Mouse (Mus musculus) neural tube, embryonic 13.5 days (tissue): ENCODE data around the gene Cic. TPM values are rescaled to one million over a fixed set of nuclear protein-coding genes. Genes with fewer than 3 reads are reported as not detected.
A peak's percentile ranks its signal among the peaks of the same experiment; 100 is the strongest.

Source experiments
- ATAC-seq: fragments of 200-750 bp; cut with Nextera tagmentation; 2 replicates; pipeline ENCODE4 v1.8.0; 2017; ENCODE audit warnings: low read depth, mild to moderate bottlenecking, moderate TSS enrichment, moderate library complexity
- H3K27ac ChIP-seq: fragments of 300-500 bp; sonication (generic); replicated peaks from 2 replicates; pipeline ENCODE4 v1.5.1; 2015; ENCODE audit warnings: moderate library complexity, mild to moderate bottlenecking, inconsistent platforms
- H3K27me3 ChIP-seq: fragments of 300-500 bp; sonication (generic); 2 replicates; pipeline ENCODE4 v1.6.1; 2015; ENCODE audit warnings: mild to moderate bottlenecking, inconsistent platforms
- H3K36me3 ChIP-seq: fragments of 300-500 bp; sonication (generic); 2 replicates; pipeline ENCODE4 v1.6.1; 2015; ENCODE audit warnings: mild to moderate bottlenecking, inconsistent platforms
- H3K4me1 ChIP-seq: fragments of 300-500 bp; sonication (generic); replicated peaks from 2 replicates; pipeline ENCODE4 v1.6.1; 2015; ENCODE audit warnings: inconsistent platforms
- H3K4me2 ChIP-seq: fragments of 300-500 bp; sonication (generic); 2 replicates; pipeline ENCODE4 v1.6.1; 2015; ENCODE audit warnings: inconsistent platforms, mild to moderate bottlenecking, moderate library complexity
- H3K4me3 ChIP-seq: fragments of 300-500 bp; sonication (generic); 2 replicates; pipeline ENCODE4 v1.5.1; 2015; ENCODE audit warnings: mild to moderate bottlenecking, inconsistent platforms
- H3K9ac ChIP-seq: fragments of 300-500 bp; sonication (generic); 2 replicates; pipeline ENCODE4 v1.6.1; 2015; ENCODE audit warnings: moderate library complexity, mild to moderate bottlenecking, inconsistent platforms
- H3K9me3 ChIP-seq: fragments of 300-500 bp; sonication (generic); 2 replicates; pipeline ENCODE4 v1.6.1; 2016; ENCODE audit warnings: inconsistent platforms
- WGBS: fragments of 180-500 bp; shearing (Covaris S2); methylation state at CpG from one replicate; pipeline ENCODE4 v1.1.7; 2015; 5-methylcytosine and 5-hydroxymethylcytosine counted together
- polyA plus RNA-seq: library from polyadenylated mRNA; unstranded; fragments of >200 nt; fragmentation: Nextera tagmentation; extraction: Ambion mirVana; gene quantifications from 2 replicates; pipeline ENCODE4 v1.2.1, GENCODE M21; 2015

Gene Cic
- polyA plus RNA-seq, 1 experiment from 2014 or later = 40.2 TPM

DNA sequence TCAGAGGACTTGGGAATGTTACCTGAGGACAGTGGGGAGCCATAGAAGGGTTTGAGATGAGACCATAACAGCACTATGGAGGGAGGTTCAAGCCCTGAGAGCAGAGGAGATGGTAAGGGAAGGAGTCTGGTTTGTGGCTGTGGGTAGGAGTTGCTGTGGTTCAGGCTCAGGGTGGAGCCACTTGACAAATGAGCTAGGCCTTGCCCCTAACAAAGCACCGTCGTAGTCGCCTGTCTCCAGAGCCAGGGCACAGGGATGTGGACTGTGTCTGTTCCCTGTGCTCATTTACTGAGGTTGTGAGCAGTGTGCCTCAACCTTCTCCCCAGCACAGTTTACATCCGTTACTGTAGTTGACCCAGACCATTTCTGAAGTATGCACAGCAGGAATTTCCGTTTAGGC, 7.1 kb downstream of the Cic start:
- Histone ChIP-seq H3K36me3 (peaks cover 39% of the 10 kb centered on the region), H3K27me3 (no peaks in the 10 kb centered on the region), H3K4me1 (peaks cover 71% of the 10 kb centered on the region), H3K27ac (no peak overlapping the region), H3K9ac (peak overlapping the region; percentile 41), H3K4me2 (peak overlapping the region; percentile 7; the same call in 1 of the 2 replicates), H3K4me3 (no peak overlapping the region), H3K9me3 (no peaks in the 10 kb centered on the region)
- 51% methylated on average over 5 of the region's 5 CpGs for WGBS
- ATAC-seq = no peak

DNA sequence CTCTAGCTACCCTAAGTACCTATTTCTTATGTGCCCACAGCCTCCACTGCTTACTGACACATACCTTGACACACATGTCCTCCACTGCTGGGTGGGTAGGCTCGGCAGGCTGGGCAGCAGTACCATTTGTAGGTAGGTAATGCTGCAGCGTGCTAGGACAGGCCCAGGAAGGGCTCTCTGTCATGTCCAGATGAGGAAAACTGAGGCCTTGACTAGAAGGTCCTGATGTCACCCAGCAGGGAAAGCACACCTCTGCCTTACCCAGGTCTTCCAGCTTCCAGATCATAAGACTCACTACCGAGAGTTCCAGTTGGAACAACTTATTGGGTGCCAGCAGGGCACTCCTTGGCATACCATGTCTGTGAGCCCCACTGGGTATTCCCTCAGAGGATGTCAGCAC, 7.5 kb downstream of the Cic start:
- no peak for ATAC-seq
- H3K4me3 ChIP-seq = no peak overlapping the region
- H3K27me3 ChIP-seq = no peaks in the 10 kb centered on the region
- H3K9ac ChIP-seq = peak overlapping the region; percentile 41
- peaks cover 71% of the 10 kb centered on the region for H3K4me1 ChIP-seq
- no peak overlapping the region for H3K27ac ChIP-seq
- 92% methylated on average over 3 of the region's 3 CpGs for WGBS
- peak overlapping the region; percentile 7; the same call in 1 of the 2 replicates for H3K4me2 ChIP-seq
- peaks cover 39% of the 10 kb centered on the region for H3K36me3 ChIP-seq
- no peaks in the 10 kb centered on the region for H3K9me3 ChIP-seq

DNA sequence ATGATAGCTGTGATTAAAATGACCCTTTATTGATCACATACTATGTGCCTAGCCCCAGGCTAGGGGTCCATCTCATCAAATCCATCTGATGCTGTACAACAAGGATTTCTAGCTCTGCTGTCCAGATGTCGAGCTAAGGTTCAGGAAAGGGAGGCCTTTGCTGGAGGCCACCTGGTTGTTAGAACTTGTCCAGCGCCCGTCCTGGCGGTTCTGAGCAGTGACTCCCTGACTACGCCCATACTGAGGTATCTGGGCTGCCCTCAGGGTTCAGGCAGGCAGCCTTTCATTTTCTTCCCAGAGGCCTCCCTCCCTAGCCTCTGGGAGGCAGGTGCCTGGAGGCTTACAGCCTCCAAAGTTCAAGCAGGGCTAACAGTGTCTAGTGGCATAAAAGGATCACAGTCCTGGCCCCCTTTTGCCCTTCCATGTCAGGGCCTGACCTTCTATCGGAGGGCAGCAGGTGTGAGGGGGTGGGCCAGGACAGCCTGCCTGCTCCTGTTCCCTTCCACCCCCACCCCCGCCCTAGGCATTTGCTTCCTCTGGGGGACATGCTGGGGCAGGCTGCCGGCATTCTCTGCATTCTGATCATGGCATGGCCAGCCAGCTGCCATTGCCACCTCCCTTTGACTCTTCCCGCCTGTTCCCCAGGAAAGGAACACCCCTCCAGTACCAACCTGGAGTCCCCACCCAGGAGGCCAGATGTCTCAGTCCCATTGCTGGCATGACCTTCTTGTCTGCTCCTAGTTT, 8.2 kb downstream of the Cic start:
- ATAC-seq = no peak
- Histone ChIP-seq H3K9me3 (no peaks in the 10 kb centered on the region), H3K36me3 (peaks cover 38% of the 10 kb centered on the region), H3K4me3 (no peak overlapping the region), H3K27me3 (no peaks in the 10 kb centered on the region), H3K4me1 (peaks cover 73% of the 10 kb centered on the region), H3K9ac (peak overlapping the region; percentile 53), H3K27ac (no peak overlapping the region; the same call in 1 of the 2 replicates), H3K4me2 (peak overlapping the region; percentile 11; the same call in 1 of the 2 replicates)
- WGBS = 58% methylated on average over 9 of the region's 9 CpGs

DNA sequence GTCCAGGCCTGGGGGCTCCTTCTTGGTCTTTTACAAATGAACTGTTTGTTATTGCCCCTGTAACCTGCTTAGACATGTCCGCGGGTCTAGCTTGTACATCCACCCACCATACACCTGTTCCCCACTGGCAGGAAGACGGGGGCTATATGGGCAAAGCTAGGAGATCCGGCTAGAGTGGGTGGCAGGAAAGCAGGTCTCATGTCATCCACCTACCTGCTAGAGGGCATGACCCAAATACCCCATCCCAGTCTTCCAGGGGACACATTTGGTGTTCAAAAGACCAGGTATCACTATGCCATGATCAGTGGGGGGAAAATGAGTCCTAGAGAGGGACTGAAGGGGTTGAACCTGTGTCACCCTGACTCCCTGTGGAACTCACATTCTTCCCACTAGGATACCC, 9.9 kb downstream of the Cic start:
- Histone ChIP-seq H3K9ac (peak overlapping the region; percentile 84), H3K4me3 (peak overlapping the region; percentile 85), H3K4me1 (peaks cover 79% of the 10 kb centered on the region), H3K4me2 (peak overlapping the region; percentile 81), H3K27ac (peak overlapping the region; percentile 100), H3K9me3 (no peaks in the 10 kb centered on the region), H3K27me3 (no peaks in the 10 kb centered on the region), H3K36me3 (peaks cover 21% of the 10 kb centered on the region)
- 94% methylated on average over 4 of the region's 4 CpGs for WGBS
- ATAC-seq = no peak

DNA sequence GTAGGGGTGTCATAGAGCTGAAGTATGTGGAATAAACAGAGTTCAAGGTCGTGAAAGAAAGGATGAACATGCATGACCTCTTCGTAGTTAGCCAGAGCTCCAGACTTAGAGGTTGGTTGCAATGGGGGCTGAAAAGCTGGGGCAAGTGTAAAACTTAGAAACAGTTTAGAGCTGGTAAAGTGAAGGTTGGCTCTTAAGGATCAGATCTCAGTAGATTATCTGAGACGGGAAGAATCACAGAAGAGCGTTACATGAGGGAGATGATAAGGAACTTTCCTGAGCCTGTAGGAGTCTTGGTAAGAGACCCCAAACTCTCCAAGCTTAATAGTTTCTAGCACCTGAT, 10.5 kb downstream of the Cic start:
- H3K9me3 ChIP-seq = no peaks in the 10 kb centered on the region
- 16% methylated on average over 4 of the region's 4 CpGs for WGBS
- peak overlapping the region; percentile 100 for H3K27ac ChIP-seq
- peaks cover 15% of the 10 kb centered on the region for H3K36me3 ChIP-seq
- ATAC-seq = no peak
- H3K4me1 ChIP-seq = peaks cover 78% of the 10 kb centered on the region
- peak overlapping the region; percentile 85 for H3K4me3 ChIP-seq
- H3K27me3 ChIP-seq = no peaks in the 10 kb centered on the region
- peak overlapping the region; percentile 84 for H3K9ac ChIP-seq
- H3K4me2 ChIP-seq = peak overlapping the region; percentile 81

DNA sequence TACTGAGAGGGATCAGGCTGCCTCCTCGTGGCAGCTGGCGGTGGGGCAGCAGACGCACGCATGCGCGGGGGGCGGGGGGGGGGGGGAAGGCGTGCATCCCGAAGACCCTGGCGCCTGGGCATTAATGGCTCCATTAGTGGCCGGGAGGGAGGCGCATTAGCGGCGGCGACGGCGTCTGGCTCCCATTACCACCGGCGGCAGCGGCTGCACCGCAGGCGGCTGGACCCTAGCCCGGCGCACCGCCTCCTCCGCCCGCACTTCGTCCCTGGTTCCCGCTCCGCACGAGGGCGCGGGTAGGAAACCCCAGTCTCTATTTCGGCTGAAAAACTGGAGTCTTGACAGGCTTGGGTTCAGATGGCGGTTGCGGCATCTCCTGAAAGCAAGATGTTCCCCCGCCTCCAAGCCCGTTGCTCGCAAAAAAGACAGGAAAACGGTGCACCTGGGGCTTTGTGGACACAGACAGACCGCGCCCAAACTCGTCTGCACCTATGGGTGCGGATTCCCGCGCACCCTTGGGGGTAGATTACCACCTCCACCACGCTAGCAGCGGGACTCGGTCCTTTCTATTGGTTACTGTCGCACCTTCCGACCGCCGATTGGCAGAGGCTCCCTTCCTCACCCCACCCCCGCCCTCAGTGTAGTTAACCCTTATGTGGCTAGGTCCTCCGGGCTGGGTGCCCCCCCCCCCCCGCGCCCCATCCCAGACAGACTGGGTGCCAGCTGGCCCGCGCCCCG, 11.0 kb downstream of the Cic start:
- Histone ChIP-seq H3K4me2 (peak overlapping the region; percentile 81), H3K27me3 (no peaks in the 10 kb centered on the region), H3K36me3 (peaks cover 10% of the 10 kb centered on the region; the same call in 1 of the 2 replicates), H3K9ac (peak overlapping the region; percentile 84), H3K4me1 (peaks cover 79% of the 10 kb centered on the region), H3K27ac (peak overlapping the region; percentile 100), H3K9me3 (no peaks in the 10 kb centered on the region), H3K4me3 (peak overlapping the region; percentile 85)
- WGBS = under 1% methylated on average over 52 of the region's 60 CpGs
- ATAC-seq = peak; percentile 71

DNA sequence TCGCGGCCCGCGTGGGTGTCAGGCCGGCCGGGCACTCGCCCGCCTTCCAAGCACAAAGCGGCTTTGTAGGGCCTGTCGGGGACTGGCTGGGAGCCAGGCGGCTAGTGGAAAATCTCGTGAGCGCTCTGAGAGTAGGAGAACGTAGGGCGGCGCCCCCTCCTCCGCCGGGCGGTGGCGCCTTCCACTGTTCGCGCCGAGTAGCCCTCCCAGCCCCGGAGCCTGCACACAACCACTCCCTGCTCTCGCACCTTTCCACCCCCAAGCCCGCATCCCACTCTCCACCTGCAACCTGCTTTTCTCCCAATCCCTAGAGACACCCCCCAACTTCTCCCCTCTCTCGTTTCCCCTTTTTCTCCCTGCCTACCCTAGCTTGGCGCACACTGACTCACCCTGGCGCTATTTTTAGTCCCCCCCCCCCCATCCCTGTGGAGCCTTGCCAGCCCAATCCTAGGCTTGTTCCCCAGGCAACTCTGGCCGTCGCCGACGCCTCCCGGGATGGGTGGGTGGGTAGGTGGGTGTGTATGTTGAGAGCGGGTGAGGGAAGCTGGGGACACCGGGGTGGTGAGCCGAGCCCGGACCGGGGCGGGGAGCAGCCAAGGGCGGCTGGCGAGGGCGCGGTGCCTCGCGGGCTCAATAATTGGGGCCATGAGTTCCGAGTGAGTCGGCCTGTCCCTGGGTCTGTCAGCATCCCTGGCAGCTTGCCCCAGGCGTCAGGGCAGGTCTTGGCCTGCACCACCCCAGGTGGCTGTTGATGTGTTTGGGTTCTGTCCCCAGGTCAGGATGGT, 11.8 kb downstream of the Cic start:
- peak overlapping the region; percentile 84 for H3K9ac ChIP-seq
- peak overlapping the region; percentile 85 for H3K4me3 ChIP-seq
- ATAC-seq = peak; percentile 66
- H3K27ac ChIP-seq = peak overlapping the region; percentile 100
- H3K27me3 ChIP-seq = no peaks in the 10 kb centered on the region
- WGBS = under 1% methylated on average over 47 of the region's 49 CpGs
- 0 out of 2 replicates have a peak, but pooled peaks cover 5% of the 10 kb centered on the region for H3K36me3 ChIP-seq
- H3K9me3 ChIP-seq = no peaks in the 10 kb centered on the region
- peak overlapping the region; percentile 81 for H3K4me2 ChIP-seq
- H3K4me1 ChIP-seq = peaks cover 79% of the 10 kb centered on the region

DNA sequence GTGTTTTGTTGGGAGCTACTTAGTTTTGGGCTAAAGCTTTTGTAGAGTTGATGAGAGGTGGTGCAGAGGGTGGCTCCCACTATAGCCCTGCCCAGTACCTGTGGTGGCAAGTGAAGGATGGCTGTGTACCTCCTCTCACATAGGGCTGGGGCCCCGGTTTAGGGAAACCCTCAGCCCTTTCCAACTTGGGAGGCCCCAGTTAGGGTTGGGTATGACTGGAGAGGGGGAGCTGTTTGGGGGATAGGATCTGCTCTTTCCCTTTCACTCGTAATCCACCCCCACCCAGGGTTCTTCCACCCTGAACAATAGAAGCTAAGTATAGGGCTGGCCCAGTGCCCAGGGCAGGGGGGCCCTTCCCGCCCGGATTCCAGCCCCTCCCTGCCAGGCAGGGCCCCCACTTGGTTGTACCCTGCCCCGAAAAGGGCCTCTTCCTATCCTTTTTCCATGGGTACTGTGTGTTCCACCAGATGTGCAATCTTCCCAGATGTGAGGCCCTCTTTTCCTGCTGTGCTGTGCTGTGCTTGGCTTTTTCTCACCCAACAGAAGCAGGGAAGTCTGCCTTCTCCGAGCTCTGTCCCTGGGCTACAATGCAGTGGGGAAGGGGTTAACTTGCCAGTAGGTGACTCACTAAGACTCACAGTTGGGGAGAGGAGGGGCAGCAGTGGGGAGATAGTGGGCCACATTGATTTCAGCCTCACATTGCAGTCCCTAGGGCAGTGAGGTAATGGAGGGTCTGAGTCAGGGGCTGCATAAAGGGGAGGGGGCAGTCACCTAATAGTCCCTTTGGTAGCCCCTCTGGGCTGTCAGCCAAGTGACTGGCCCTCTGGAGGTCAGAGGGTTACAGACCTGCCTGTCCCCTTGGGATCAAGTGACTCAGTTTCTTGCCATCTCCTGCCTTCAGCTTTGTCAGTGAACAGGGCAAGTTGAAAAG, 12.6 kb downstream of the Cic start:
- Histone ChIP-seq H3K27ac (peak overlapping the region; percentile 100), H3K4me3 (peak overlapping the region; percentile 85), H3K4me1 (peaks cover 79% of the 10 kb centered on the region), H3K27me3 (no peaks in the 10 kb centered on the region), H3K36me3 (peaks cover 5% of the 10 kb centered on the region), H3K9ac (peak overlapping the region; percentile 84), H3K9me3 (no peaks in the 10 kb centered on the region), H3K4me2 (peak overlapping the region; percentile 81)
- peak; percentile 7; the same call in 1 of the 2 replicates for ATAC-seq
- WGBS = 2% methylated on average over 6 of the region's 6 CpGs

DNA sequence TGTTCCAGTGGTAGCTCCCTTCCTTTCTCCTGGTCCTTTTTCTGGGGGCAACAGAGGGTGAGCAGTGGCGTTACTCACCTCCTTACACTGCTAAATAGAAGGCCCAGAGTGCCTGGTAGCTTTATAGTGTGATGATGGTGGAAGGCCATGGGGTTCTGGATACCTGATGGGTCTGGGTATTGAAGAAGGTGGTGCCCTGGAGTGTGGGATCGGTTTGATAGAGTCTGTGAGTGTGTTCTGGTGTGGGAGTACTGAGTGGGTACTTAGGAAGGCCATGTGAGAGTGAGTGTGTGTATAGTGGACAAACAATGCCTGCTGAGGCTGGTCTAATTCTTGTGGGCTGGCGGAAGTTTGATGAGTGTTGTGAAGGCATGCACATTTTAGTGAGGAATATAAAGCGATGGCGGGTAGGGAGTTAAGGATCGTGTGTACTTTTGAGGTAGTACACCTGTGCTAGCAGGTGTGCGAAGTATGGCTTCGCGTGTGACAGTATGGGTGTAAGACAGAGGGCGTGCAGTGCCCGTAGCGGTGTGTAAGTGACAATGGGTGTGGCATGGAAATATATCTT, 13.7 kb downstream of the Cic start:
- Histone ChIP-seq H3K4me3 (peak overlapping the region; percentile 85), H3K4me2 (peak overlapping the region; percentile 81), H3K27ac (peak overlapping the region; percentile 100), H3K4me1 (peaks cover 77% of the 10 kb centered on the region), H3K9me3 (no peaks in the 10 kb centered on the region), H3K27me3 (no peaks in the 10 kb centered on the region), H3K36me3 (peaks cover 17% of the 10 kb centered on the region), H3K9ac (peak overlapping the region; percentile 84)
- no peak; the same call in 1 of the 2 replicates for ATAC-seq
- 23% methylated on average over 12 of the region's 12 CpGs for WGBS

DNA sequence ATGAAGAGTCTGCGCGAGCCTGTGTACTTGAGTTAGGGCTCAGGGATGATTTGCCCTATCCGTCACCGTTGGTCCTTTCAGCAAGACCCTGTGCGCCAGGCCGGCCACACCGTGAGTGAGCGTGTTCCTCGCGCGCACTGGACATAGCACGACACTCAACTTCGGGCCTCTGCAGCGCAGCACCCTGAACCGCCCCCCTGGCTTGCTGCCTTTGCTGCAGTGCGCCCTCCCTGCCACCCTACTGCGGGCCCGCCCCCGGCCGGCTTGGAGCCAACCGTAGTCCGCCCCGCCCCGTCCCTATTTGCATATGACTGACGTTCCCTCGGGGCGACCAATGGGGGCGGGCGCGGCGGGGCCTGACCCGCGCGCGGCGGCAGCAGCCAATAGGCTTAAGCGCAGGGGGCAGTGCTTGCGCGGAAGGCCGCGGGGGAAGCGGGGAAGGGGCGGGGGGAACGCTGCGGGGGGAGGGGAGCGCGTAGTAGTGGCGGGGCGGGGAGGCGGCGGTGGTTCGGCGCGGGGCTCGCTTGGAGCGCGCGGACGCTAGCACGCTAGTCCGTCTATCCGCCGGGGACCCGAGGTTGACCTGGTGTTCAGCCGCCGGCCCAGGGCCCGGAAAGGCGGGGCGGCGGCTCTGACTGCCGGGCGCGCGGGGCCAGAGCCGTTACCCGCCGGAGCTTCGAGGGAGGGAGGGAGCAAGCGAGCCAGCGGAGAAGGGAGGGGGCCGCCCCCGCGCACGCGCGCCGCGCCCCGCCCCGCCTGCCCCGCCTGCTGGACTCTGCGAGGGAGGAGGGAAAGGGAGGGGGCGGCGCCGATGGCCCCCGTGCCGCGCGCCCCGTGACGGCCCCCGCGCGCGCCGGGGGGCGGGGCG, 14.5 kb downstream of the Cic start:
- Histone ChIP-seq H3K9me3 (no peaks in the 10 kb centered on the region), H3K4me1 (peaks cover 70% of the 10 kb centered on the region), H3K4me3 (peak overlapping the region; percentile 85), H3K9ac (peak overlapping the region; percentile 89), H3K36me3 (peaks cover 24% of the 10 kb centered on the region), H3K27ac (peak overlapping the region; percentile 100), H3K4me2 (peak overlapping the region; percentile 81), H3K27me3 (no peaks in the 10 kb centered on the region)
- peak; percentile 65 for ATAC-seq
- 1% methylated on average over 70 of the region's 108 CpGs for WGBS
